Mouse (Mus musculus) forebrain, embryonic 12.5 days (tissue): ENCODE measurements at regions not wholly inside any gene's neighbourhood (a gene's known extent, or its start where the extent isn't known, plus 50 kb on each side); places are given as distances from the start of the nearest gene placed in this dataset.

Experiments used
- ATAC-seq: fragments of 200-750 bp; cut with Nextera tagmentation; 2 replicates; pipeline ENCODE4 v1.8.0; 2017; ENCODE audit warnings: moderate TSS enrichment; ENCODE audit not compliant: low FRiP score
- H3K27ac ChIP-seq: fragments of 300-500 bp; sonication (generic); 2 replicates; pipeline ENCODE4 v1.5.1; 2016; ENCODE audit warnings: mild to moderate bottlenecking
- H3K27me3 ChIP-seq: fragments of 300-500 bp; sonication (generic); 2 replicates; pipeline ENCODE4 v1.6.1; 2016; ENCODE audit warnings: mild to moderate bottlenecking
- H3K36me3 ChIP-seq: fragments of 300-500 bp; sonication (generic); replicated peaks from 2 replicates; pipeline ENCODE4 v1.6.1; 2016; ENCODE audit warnings: mild to moderate bottlenecking
- H3K4me1 ChIP-seq: fragments of 300-500 bp; sonication (generic); 2 replicates; pipeline ENCODE4 v1.6.1; 2016
- H3K4me2 ChIP-seq: fragments of 300-500 bp; sonication (generic); 2 replicates; pipeline ENCODE4 v1.6.1; 2016; ENCODE audit warnings: mild to moderate bottlenecking, moderate library complexity
- H3K4me3 ChIP-seq: fragments of 300-500 bp; sonication (generic); replicated peaks from 2 replicates; pipeline ENCODE4 v1.5.1; 2016; ENCODE audit warnings: mild to moderate bottlenecking
- H3K9ac ChIP-seq: fragments of 300-500 bp; sonication (generic); 2 replicates; pipeline ENCODE4 v1.6.1; 2016; ENCODE audit warnings: mild to moderate bottlenecking
- H3K9me3 ChIP-seq: fragments of 300-500 bp; sonication (generic); 2 replicates; pipeline ENCODE4 v1.6.1; 2016
- WGBS: fragments of 180-500 bp; shearing (Covaris S2); methylation state at CpG from one replicate; pipeline ENCODE4 v1.1.7; 2016; 5-methylcytosine and 5-hydroxymethylcytosine counted together

DNA sequence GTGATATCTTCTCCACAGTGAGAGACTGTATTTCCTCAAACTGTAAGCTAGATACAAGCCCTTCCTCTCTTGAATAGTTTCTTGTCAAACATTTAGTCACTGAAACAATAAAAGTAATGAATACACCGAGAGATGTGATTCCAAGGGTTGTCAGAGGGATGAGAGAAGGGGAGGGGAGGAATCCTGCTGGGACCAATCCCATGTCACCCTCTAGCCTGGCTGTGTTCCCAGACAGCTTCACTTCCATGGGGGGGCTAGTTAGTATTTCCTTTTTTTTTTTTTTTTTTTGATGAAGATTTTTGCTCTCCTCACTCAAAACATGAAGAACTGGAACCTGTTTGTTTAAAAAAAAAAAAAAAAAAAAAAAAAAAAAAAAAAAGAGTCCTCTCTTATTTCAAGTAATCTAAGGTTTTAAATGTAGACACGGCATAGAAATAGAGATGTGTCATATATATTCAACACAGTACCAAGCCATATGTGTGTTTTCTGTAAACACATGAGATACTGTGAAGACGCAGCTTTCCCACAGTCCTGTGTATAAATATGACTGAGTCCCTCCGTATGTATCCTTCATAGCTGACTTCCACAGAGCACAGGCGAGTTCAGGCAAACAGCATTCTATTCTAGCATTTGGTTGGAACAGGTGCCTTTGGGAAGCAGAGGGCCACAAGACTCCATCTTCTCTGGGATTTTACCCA lies 51.9 kb upstream of the Agap1 start:
- Histone ChIP-seq H3K4me2 (no peak overlapping the region), H3K36me3 (no peaks in the 10 kb centered on the region), H3K27me3 (no peaks in the 10 kb centered on the region), H3K4me3 (no peak overlapping the region), H3K4me1 (peaks cover 9% of the 10 kb centered on the region), H3K9ac (no peak overlapping the region), H3K9me3 (no peaks in the 10 kb centered on the region), H3K27ac (no peak overlapping the region)
- 87% methylated on average over 5 of the region's 5 CpGs for WGBS
- ATAC-seq = no peak

DNA sequence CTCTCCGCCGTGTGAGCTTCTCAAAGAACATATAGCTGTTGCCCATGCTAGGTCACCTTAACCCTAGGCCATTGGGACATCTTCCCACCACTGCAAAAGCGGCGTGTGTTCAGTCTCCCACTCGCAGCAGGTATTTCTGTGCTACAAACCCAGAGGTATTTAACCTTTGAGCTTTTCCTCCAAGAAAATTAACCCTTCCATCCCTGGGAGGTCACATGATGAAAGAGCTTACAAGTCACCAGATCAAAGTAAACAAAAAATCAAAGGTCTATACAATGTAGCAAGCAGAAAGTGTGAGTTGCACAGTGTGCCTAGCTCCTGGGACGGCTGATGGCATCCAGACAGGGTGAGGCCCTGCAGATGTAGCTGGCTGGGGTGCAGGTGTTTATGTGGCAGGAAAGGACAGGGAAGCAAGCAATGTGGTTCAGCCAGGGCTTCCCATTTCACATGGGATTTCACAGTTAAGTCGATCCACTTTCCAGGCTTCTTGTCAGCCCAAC lies 51.0 kb upstream of the Agap1 start:
- Histone ChIP-seq H3K27ac (no peak overlapping the region), H3K27me3 (no peaks in the 10 kb centered on the region), H3K4me3 (no peak overlapping the region), H3K9me3 (no peaks in the 10 kb centered on the region), H3K4me2 (no peak overlapping the region), H3K9ac (no peak overlapping the region), H3K4me1 (peaks cover 9% of the 10 kb centered on the region), H3K36me3 (no peaks in the 10 kb centered on the region)
- WGBS = 78% methylated on average over 7 of the region's 7 CpGs
- no peak for ATAC-seq
